Mouse (Mus musculus) limb, embryonic 14.5 days (tissue): ENCODE measurements around the gene Parp1. TPM values are rescaled to one million over a fixed set of nuclear protein-coding genes. Genes with fewer than 3 reads are reported as not detected.

Source experiments
- ATAC-seq: fragments of 200-750 bp; cut with Nextera tagmentation; 2 replicates; pipeline ENCODE4 v1.8.0; 2017; ENCODE audit warnings: low read depth, moderate number of reproducible peaks, moderate TSS enrichment; ENCODE audit not compliant: low FRiP score
- DNase-seq: peaks from one replicate; pipeline ENCODE4 v3.0.0-alpha.2; 2015; ENCODE audit warnings: low spot score
- H3K27ac ChIP-seq: fragments of 300-500 bp; sonication (generic); replicated peaks from 2 replicates; pipeline ENCODE4 v1.5.1; 2014; ENCODE audit warnings: low read depth, mild to moderate bottlenecking, low read length, moderate library complexity, mixed read lengths
- H3K27me3 ChIP-seq: fragments of 300-500 bp; sonication (generic); 2 replicates; pipeline ENCODE4 v1.6.1; 2014; ENCODE audit warnings: low read length, mixed read lengths; ENCODE audit not compliant: control insufficient read depth, insufficient read depth
- H3K36me3 ChIP-seq: fragments of 300-500 bp; sonication (generic); 2 replicates; pipeline ENCODE4 v1.6.1; 2014; ENCODE audit warnings: mild to moderate bottlenecking, low read length, moderate library complexity, mixed read lengths; ENCODE audit not compliant: control insufficient read depth, insufficient read depth
- H3K4me1 ChIP-seq: fragments of 300-500 bp; sonication (generic); 2 replicates; pipeline ENCODE4 v1.6.1; 2014; ENCODE audit warnings: antibody characterized with exemption, low read length, mixed read lengths; ENCODE audit not compliant: control insufficient read depth, insufficient read depth
- H3K4me2 ChIP-seq: fragments of 300-500 bp; sonication (generic); replicated peaks from 2 replicates; pipeline ENCODE4 v1.6.1; 2014; ENCODE audit warnings: low read depth, mild to moderate bottlenecking, low read length, moderate library complexity; ENCODE audit not compliant: severe bottlenecking
- H3K4me3 ChIP-seq: fragments of 300-500 bp; sonication (generic); replicated peaks from 2 replicates; pipeline ENCODE4 v1.5.1; 2014; ENCODE audit warnings: low read length
- H3K9ac ChIP-seq: fragments of 300-500 bp; sonication (generic); 2 replicates; pipeline ENCODE4 v1.6.1; 2014; ENCODE audit warnings: mild to moderate bottlenecking, low read depth, low read length, moderate library complexity; ENCODE audit not compliant: severe bottlenecking
- H3K9me3 ChIP-seq: fragments of 300-500 bp; sonication (generic); 2 replicates; pipeline ENCODE4 v1.6.1; 2016; ENCODE audit warnings: low read length; ENCODE audit not compliant: control insufficient read depth
- POLR2A ChIP-seq: fragments of 200-500 bp; IDR thresholded peaks from 2 replicates; pipeline ENCODE4 v1.8.0; 2012; ENCODE audit warnings: inconsistent platforms, mild to moderate bottlenecking, moderate library complexity, borderline replicate concordance; ENCODE audit not compliant: insufficient read depth, insufficient read length; ENCODE audit errors: extremely low read depth
- WGBS: fragments of 180-500 bp; shearing (Covaris S2); extraction: QIAGEN DNeasy Blood & Tissue Kit; methylation state at CpG from one replicate; pipeline ENCODE4 v1.1.7; 2014; 5-methylcytosine and 5-hydroxymethylcytosine counted together
- polyA plus RNA-seq, 2 experiments: library from polyadenylated mRNA; depleted of rRNA in 1 of 2; stranded (reverse) in 1 of 2; unstranded in 1 of 2; fragments of >200 nt; fragmentation: Nextera tagmentation in 1 of 2; extraction: Ambion mirVana in 1 of 2; gene quantifications; 2 replicates each; pipeline versions ENCODE4 v1.2.1 to v1.2.3; 2012 to 2014

Gene Parp1
- polyA plus RNA-seq, 2 experiments, result 107 to 108 TPM

DNA sequence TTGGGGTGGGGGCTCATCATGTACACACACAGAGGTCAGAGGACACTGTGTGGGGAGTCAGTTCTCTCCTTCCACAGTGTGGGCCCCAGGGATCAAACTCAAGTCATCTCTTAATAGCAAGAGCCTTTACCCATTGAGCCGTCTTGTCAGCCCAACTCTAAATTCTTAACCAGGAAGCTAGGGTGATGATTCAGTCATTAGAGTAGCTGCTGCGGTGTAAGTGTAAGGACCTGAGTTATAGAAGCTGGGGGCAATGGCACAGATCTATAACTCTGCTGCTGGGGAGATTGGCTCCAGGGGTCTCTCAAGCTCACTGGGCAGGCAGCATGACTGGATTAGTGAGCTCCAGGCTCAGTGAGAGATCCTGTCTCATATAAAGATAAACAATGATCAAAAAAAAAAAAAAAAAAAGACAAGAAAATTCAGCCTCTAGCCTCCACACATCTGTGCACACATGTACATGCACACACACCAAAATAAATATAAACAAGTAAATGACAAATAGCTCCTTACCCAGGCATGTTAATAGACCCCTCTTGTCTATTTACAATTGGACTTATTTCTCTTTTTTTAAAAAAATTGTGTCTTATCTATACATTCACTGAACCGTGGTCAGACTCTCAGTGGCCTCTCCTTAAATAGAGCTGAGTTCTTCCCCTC is 25.9 kb upstream of the Parp1 start:
- DNase-seq (no peak), ATAC-seq (no peak)
- no peak overlapping the region for H3K9ac ChIP-seq
- TF ChIP-seq POLR2A, result no peak
- H3K4me2 ChIP-seq, result no peak overlapping the region
- H3K4me3 ChIP-seq, result no peak overlapping the region
- H3K27ac ChIP-seq, result no peak overlapping the region
- H3K4me1 ChIP-seq, result peaks cover 5% of the 10 kb centered on the region
- WGBS, result 91% methylated on average over 3 of the region's 3 CpGs
- H3K36me3 ChIP-seq, result no peaks in the 10 kb centered on the region
- H3K27me3 ChIP-seq, result no peaks in the 10 kb centered on the region
- no peaks in the 10 kb centered on the region for H3K9me3 ChIP-seq

DNA sequence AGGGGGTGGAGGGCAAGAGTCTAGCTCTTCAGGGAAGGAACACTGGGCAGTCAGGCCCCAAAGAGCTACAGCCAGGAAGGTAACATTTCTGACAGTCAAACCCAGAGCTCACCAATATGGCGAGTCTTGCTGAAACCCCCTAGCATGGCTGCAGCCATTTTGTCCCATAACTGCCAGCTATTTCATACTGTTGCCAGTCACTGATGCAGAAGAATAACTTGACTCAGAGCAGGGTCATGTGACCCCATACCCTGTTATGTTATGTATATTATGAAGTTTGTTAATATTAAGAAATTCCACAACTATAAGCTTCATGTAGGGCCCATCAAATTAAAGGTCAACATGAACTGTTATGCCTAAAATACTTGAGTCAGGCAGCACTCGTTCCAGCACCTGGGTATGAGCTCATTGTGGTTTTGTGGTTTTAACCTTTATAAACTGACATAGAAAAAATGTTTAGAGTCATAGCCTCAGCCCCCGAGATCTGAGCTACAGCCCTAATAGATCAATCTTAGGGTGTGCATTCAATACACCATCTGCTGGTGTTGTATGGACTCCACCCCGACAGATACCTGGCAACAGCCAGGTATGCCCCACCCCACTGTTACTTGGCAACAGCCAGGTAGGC is 22.7 kb upstream of the Parp1 start:
- Histone ChIP-seq H3K4me3 (no peak overlapping the region), H3K4me1 (peaks cover 10% of the 10 kb centered on the region)
- 73% methylated on average over 4 of the region's 4 CpGs for WGBS

DNA sequence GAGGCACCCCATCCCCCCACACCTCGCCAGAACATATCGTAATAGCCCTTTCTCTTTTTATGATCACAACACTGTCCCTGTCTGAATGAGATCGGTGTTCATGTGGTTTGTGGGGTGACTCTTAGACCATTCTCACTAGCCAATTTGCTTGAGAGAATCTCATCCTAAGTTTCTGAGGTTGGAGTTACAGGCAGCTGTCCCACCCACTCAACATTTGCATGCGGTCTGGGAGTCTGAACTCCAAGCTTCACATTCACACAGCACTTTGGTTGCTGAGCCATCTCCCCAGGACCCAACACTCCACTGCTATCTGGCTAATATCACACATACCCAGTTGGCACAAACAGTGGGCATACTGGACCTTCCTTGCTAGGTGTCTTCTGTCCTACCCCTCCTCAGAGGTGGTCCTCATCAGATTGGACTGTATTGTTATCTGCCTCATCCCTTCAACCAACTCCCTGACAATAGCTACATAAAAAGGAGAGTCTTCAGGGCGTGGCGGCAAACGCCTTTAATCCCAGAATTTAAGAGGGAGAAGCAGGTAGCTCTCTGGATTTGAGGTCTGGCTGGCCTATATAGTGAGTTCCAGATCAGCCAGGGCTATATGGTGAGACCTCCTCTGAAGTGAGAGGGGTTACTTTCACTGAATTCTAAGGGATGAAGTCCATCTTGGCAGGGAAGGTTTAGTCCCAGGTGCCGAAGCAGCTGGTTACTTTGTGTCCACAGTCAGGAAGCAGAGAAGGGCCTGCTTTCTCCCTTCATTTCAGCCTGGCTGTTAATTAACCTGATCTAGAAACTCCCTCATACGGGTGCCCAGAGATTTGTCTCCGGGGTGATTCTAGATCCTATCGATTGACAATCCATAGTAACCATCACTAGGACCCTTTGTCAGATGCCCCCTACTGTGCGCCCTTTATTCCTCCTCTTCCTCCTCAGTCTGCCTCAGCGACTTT is 21.6 kb upstream of the Parp1 start:
- H3K9ac ChIP-seq, result 0 out of 2 replicates have a peak overlapping the region, but pooled peaks have one; percentile 28
- no peak for DNase-seq
- H3K27me3 ChIP-seq, result no peaks in the 10 kb centered on the region
- no peaks in the 10 kb centered on the region for H3K9me3 ChIP-seq
- no peak overlapping the region for H3K4me3 ChIP-seq
- ATAC-seq, result no peak
- peaks cover 10% of the 10 kb centered on the region for H3K4me1 ChIP-seq
- H3K36me3 ChIP-seq, result no peaks in the 10 kb centered on the region
- peak overlapping the region; percentile 39 for H3K4me2 ChIP-seq
- 41% methylated on average over 13 of the region's 13 CpGs for WGBS
- H3K27ac ChIP-seq, result no peak overlapping the region
- TF ChIP-seq POLR2A, result no peak

More for the DNA sequence above, 22.7 kb upstream of the Parp1 start:
- no peak overlapping the region for H3K4me2 ChIP-seq
- no peaks in the 10 kb centered on the region for H3K9me3 ChIP-seq
- no peaks in the 10 kb centered on the region for H3K27me3 ChIP-seq
- H3K36me3 ChIP-seq, result no peaks in the 10 kb centered on the region
- ATAC-seq, result no peak
- no peak overlapping the region for H3K27ac ChIP-seq
- DNase-seq, result no peak
- no peak overlapping the region for H3K9ac ChIP-seq
- TF ChIP-seq POLR2A, result no peak

DNA sequence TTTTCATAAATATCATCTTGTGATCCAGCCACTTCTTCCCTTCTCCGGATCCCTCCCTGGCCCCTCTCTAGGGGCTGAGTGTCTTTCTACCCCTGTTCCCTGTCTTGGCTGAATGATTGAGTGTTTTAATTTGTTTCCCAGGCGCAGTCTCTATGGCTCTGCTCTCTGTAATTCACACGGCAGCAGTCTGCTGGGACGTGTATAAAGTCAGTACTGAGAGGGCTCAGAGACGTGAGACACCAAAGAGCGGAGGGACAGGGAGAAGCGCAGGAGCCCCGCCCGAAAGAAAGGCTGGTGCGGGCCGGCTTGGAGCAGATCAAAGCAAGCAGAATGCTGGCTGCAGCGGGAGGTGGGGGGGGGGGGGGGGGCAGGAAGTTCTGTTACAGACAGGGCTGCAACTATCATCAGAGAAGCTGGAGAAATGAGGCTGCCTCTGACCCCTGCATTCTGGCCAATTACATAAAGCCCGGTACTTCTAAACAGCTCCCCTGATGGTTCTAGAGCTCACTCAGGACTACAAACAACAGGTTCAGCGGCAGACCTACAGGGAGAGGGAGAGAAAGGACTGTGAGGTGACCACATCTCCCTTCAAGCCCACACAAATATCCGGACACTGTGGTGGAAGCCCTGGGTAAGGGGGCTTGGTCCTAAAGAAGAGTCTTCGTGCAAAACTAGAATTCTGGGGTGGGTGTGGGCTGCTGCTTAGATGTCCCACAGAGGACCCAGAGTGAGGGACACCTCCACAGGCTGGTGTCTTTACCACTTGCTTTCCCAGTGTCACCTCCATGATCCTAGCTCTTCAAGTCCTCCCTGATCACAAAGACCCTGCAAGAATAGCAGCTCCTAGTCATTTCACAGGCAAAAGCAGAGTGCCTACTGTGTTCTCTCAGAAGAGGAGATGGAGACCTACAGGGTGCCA is 20.7 kb upstream of the Parp1 start:
- H3K4me2 ChIP-seq, result peak overlapping the region; percentile 39
- DNase-seq (no peak), ATAC-seq (peak; percentile 60)
- under 1% methylated on average over 16 of the region's 16 CpGs for WGBS
- no peak for TF ChIP-seq POLR2A
- peaks cover 10% of the 10 kb centered on the region for H3K4me1 ChIP-seq
- no peak overlapping the region for H3K27ac ChIP-seq
- 0 out of 2 replicates have a peak overlapping the region, but pooled peaks have one; percentile 8 for H3K4me3 ChIP-seq
- H3K27me3 ChIP-seq, result no peaks in the 10 kb centered on the region
- H3K36me3 ChIP-seq, result no peaks in the 10 kb centered on the region
- H3K9me3 ChIP-seq, result no peaks in the 10 kb centered on the region
- H3K9ac ChIP-seq, result 0 out of 2 replicates have a peak overlapping the region, but pooled peaks have one; percentile 28
